Comparison of ENCODE assay signal across 23 mouse cellular contexts in the genomic region with DNA sequence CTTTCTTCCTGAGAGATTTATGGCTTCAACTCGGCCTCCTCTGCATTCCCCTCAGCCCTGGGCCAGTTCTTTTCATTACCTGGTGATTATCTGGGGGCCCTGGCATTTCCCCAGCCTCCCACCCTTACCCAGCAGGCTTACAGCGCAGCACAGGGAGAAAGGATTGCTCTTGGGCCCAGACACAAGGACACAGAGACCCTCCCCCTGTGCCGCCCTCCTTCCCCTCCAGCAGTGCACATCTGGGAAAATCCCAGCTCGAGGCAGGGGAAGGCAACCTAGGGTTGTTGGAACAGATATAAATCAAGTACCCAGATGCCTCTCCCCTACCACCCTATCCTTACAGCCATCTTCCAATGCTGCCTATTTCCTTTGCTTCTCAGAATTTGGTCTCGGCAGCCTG. TPM values are rescaled to one million over a fixed set of nuclear protein-coding genes. Genes with fewer than 3 reads are reported as not detected.
DNase-seq lines count a peak whose midpoint lies in the region; ATAC-seq lines count a peak whose summit lies in the region.
"Had no signal": no experiment of that assay in that cellular context is flagged by ENCODE, and none has a peak within 500 bp of the region (broad histone marks: within the 10 kb centered on the region; RNA-seq: fewer than 3 reads in every experiment).

No protein-coding gene starts in this region.

- H3K27me3 ChIP-seq in forebrain, embryonic 14.5 days (replicated peaks; ENCODE audit: control insufficient read depth, insufficient read depth, low read length), result peaks cover 14% of the 10 kb centered on the region
- peaks cover 88% of the 10 kb centered on the region for H3K27me3 ChIP-seq in forebrain, embryonic 12.5 days
- H3K27me3 ChIP-seq in kidney, embryonic 14.5 days (ENCODE audit: control insufficient read depth, insufficient read depth, low read length), result peaks cover 10% of the 10 kb centered on the region; the same call in 1 of the 2 replicates
- H3K27me3 ChIP-seq in kidney, embryonic 15.5 days, result peaks cover 55% of the 10 kb centered on the region
- H3K27me3 ChIP-seq in limb, embryonic 12.5 days, result no peaks in the 10 kb centered on the region; the same call in 1 of the 2 replicates
- H3K27me3 ChIP-seq in neural tube, embryonic 14.5 days (ENCODE audit: control insufficient read depth, insufficient read depth, low read length), result peaks cover 2% of the 10 kb centered on the region

- no peak overlapping the region for H3K9ac ChIP-seq in forebrain, embryonic 14.5 days (ENCODE audit: low read length)
- H3K9ac ChIP-seq in forebrain, embryonic 12.5 days, result no peak overlapping the region
- no peak overlapping the region for H3K9ac ChIP-seq in kidney, embryonic 14.5 days (ENCODE audit: low read depth, low read length)
- H3K9ac ChIP-seq in kidney, embryonic 15.5 days, result no peak overlapping the region
- H3K9ac ChIP-seq in limb, embryonic 12.5 days (replicated peaks), result no peak overlapping the region
- H3K9ac ChIP-seq in neural tube, embryonic 14.5 days (replicated peaks; ENCODE audit: low read depth, low read length), result no peak overlapping the region; the same call in 1 of the 2 replicates
- H3K9ac ChIP-seq: embryonic facial prominence, embryonic 15.5 days; liver, embryonic 13.5 days; lung, embryonic 14.5 days had no signal

- H3K36me3 ChIP-seq in forebrain, embryonic 14.5 days (ENCODE audit: control insufficient read depth, insufficient read depth, low read length), result no peaks in the 10 kb centered on the region
- no peaks in the 10 kb centered on the region for H3K36me3 ChIP-seq in forebrain, embryonic 12.5 days (replicated peaks)
- no peaks in the 10 kb centered on the region for H3K36me3 ChIP-seq in kidney, embryonic 14.5 days (ENCODE audit: control insufficient read depth, insufficient read depth, low read length)
- no peaks in the 10 kb centered on the region for H3K36me3 ChIP-seq in kidney, embryonic 15.5 days
- H3K36me3 ChIP-seq in limb, embryonic 12.5 days, result no peaks in the 10 kb centered on the region
- H3K36me3 ChIP-seq in neural tube, embryonic 14.5 days (ENCODE audit: control insufficient read depth, insufficient read depth, low read length), result no peaks in the 10 kb centered on the region
- H3K36me3 ChIP-seq: embryonic facial prominence, embryonic 15.5 days; liver, embryonic 13.5 days had no signal

- no peak for DNase-seq in forebrain, embryonic 14.5 days (ENCODE audit: low spot score)
- DNase-seq in thymus, postnatal 36 days, result no peak
- DNase-seq: adrenal gland, postnatal 10 days; cerebellum, postnatal 14 days; gastrocnemius, postnatal 10 days; heart, adult 2 months; heart, postnatal 4 days; kidney, adult 11 months; kidney, postnatal 25 days; left cerebral cortex, postnatal 4 days; liver, embryonic 13.5 days; lung, embryonic 14.5 days; lung, postnatal 36 days; right cerebral cortex, adult 18-20 months had no signal

- no peak overlapping the region for H3K4me3 ChIP-seq in forebrain, embryonic 14.5 days (ENCODE audit: low read depth, low read length)
- no peak overlapping the region for H3K4me3 ChIP-seq in forebrain, embryonic 12.5 days (replicated peaks)
- no peak overlapping the region for H3K4me3 ChIP-seq in kidney, embryonic 14.5 days (ENCODE audit: low read length)
- H3K4me3 ChIP-seq in kidney, embryonic 15.5 days (replicated peaks), result no peak overlapping the region
- H3K4me3 ChIP-seq in limb, embryonic 12.5 days (replicated peaks), result no peak overlapping the region
- H3K4me3 ChIP-seq in neural tube, embryonic 14.5 days (ENCODE audit: low read depth, low read length), result no peak overlapping the region
- H3K4me3 ChIP-seq: embryonic facial prominence, embryonic 15.5 days; heart, adult 2 months; liver, embryonic 13.5 days; myocyte had no signal

- H3K9me3 ChIP-seq in forebrain, embryonic 14.5 days (replicated peaks; ENCODE audit: control insufficient read depth, low read length), result no peaks in the 10 kb centered on the region
- H3K9me3 ChIP-seq in forebrain, embryonic 12.5 days, result no peaks in the 10 kb centered on the region
- no peaks in the 10 kb centered on the region for H3K9me3 ChIP-seq in kidney, embryonic 14.5 days (ENCODE audit: control insufficient read depth, low read length)
- no peaks in the 10 kb centered on the region for H3K9me3 ChIP-seq in kidney, embryonic 15.5 days (replicated peaks)
- no peaks in the 10 kb centered on the region for H3K9me3 ChIP-seq in limb, embryonic 12.5 days
- H3K9me3 ChIP-seq in neural tube, embryonic 14.5 days (ENCODE audit: control insufficient read depth, low read length), result no peaks in the 10 kb centered on the region
- H3K9me3 ChIP-seq: embryonic facial prominence, embryonic 15.5 days; liver, embryonic 13.5 days had no signal

- no peak for ATAC-seq in forebrain, embryonic 14.5 days
- ATAC-seq in forebrain, embryonic 12.5 days (ENCODE audit: low FRiP score), result no peak
- peak; percentile 25; the same call in 1 of the 2 replicates for ATAC-seq in kidney, embryonic 14.5 days (ENCODE audit: low FRiP score, low TSS enrichment)
- ATAC-seq in kidney, embryonic 15.5 days (replicated peaks; ENCODE audit: low FRiP score), result no peak
- peak; percentile 56; the same call in 1 of the 2 replicates for ATAC-seq in limb, embryonic 12.5 days (ENCODE audit: insufficient number of reproducible peaks, insufficient read depth, low FRiP score, low TSS enrichment, low read depth)
- ATAC-seq in neural tube, embryonic 14.5 days (ENCODE audit: low read depth), result peak; percentile 29
- ATAC-seq: activated CD4-positive, CD25-positive, alpha-beta regulatory T cell, adult 4 months; CD4-positive, CD25-positive, alpha-beta regulatory T cell, adult 4 months had no signal

- H3K4me2 ChIP-seq in forebrain, embryonic 14.5 days (ENCODE audit: low read length), result no peak overlapping the region
- no peak overlapping the region for H3K4me2 ChIP-seq in forebrain, embryonic 12.5 days
- no peak overlapping the region for H3K4me2 ChIP-seq in kidney, embryonic 14.5 days (replicated peaks; ENCODE audit: low read depth, low read length)
- H3K4me2 ChIP-seq in kidney, embryonic 15.5 days, result no peak overlapping the region
- H3K4me2 ChIP-seq in limb, embryonic 12.5 days, result no peak overlapping the region
- H3K4me2 ChIP-seq in neural tube, embryonic 14.5 days (ENCODE audit: low read depth, low read length), result no peak overlapping the region
- H3K4me2 ChIP-seq: embryonic facial prominence, embryonic 15.5 days; liver, embryonic 13.5 days; lung, embryonic 14.5 days had no signal

- H3K4me1 ChIP-seq in forebrain, embryonic 14.5 days (ENCODE audit: control insufficient read depth, insufficient read depth, low read length), result peaks cover 4% of the 10 kb centered on the region; the same call in 1 of the 2 replicates
- peaks cover 14% of the 10 kb centered on the region for H3K4me1 ChIP-seq in forebrain, embryonic 12.5 days
- no peaks in the 10 kb centered on the region for H3K4me1 ChIP-seq in kidney, embryonic 14.5 days (ENCODE audit: control insufficient read depth, insufficient read depth, low read length)
- H3K4me1 ChIP-seq in kidney, embryonic 15.5 days, result peaks cover 20% of the 10 kb centered on the region
- peaks cover 53% of the 10 kb centered on the region for H3K4me1 ChIP-seq in limb, embryonic 12.5 days (replicated peaks)
- H3K4me1 ChIP-seq in neural tube, embryonic 14.5 days (ENCODE audit: control insufficient read depth, insufficient read depth, low read length), result 0 out of 2 replicates have a peak, but pooled peaks cover 3% of the 10 kb centered on the region
- H3K4me1 ChIP-seq: embryonic facial prominence, embryonic 15.5 days; liver, embryonic 13.5 days had no signal

- 0 out of 2 replicates have a peak overlapping the region, but pooled peaks have one; percentile 18 for H3K27ac ChIP-seq in forebrain, embryonic 14.5 days (ENCODE audit: low read depth, low read length)
- no peak overlapping the region for H3K27ac ChIP-seq in forebrain, embryonic 12.5 days
- no peak overlapping the region for H3K27ac ChIP-seq in kidney, embryonic 14.5 days (ENCODE audit: low read depth, low read length)
- H3K27ac ChIP-seq in kidney, embryonic 15.5 days, result no peak overlapping the region
- 0 out of 2 replicates have a peak overlapping the region, but pooled peaks have one; percentile 30 for H3K27ac ChIP-seq in limb, embryonic 12.5 days
- H3K27ac ChIP-seq in neural tube, embryonic 14.5 days (ENCODE audit: low read depth, low read length), result peak overlapping the region; percentile 85
- H3K27ac ChIP-seq: embryonic facial prominence, embryonic 15.5 days; heart, adult 2 months; liver, embryonic 13.5 days had no signal

- WGBS in forebrain, embryonic 14.5 days, result 41% methylated on average over 5 of the region's 5 CpGs
- WGBS in forebrain, embryonic 12.5 days, result 33% methylated on average over 5 of the region's 5 CpGs
- WGBS in kidney, embryonic 14.5 days, result 15% methylated on average over 5 of the region's 5 CpGs
- WGBS in kidney, embryonic 15.5 days, result 27% methylated on average over 5 of the region's 5 CpGs
- WGBS in limb, embryonic 12.5 days, result 22% methylated on average over 5 of the region's 5 CpGs
- WGBS in neural tube, embryonic 14.5 days, result 21% methylated on average over 4 of the region's 5 CpGs

RNA-seq across cellular contexts. Expression of a gene that starts 33.1 kb away (rescaled TPM):
- 48.2 and 61.2 TPM in 2 replicates for polyA plus RNA-seq in forebrain, embryonic 14.5 days (2014; fragmentation: Nextera tagmentation; extraction: Ambion mirVana)
- polyA plus RNA-seq in forebrain, embryonic 12.5 days (2016; fragmentation: Nextera tagmentation; extraction: Ambion mirVana), result 38.8 and 42.7 TPM in 2 replicates
- 26.1 and 41.3 TPM in 2 replicates for polyA plus RNA-seq in kidney, embryonic 14.5 days (2014; fragmentation: Nextera tagmentation; extraction: Ambion mirVana)
- polyA plus RNA-seq in kidney, embryonic 15.5 days (2015; fragmentation: Nextera tagmentation; extraction: Ambion mirVana), result 47.0 and 51.4 TPM in 2 replicates
- 43.0 and 49.4 TPM in 2 replicates for polyA plus RNA-seq in limb, embryonic 12.5 days (2016; fragmentation: Nextera tagmentation; extraction: Ambion mirVana)
- polyA plus RNA-seq in neural tube, embryonic 14.5 days (2014; fragmentation: Nextera tagmentation; extraction: Ambion mirVana), result 23.5 and 29.3 TPM in 2 replicates

Comparison
In these comparisons a context has a peak if more than half of its experiments do, and no peak if none do; other contexts are left out.
1. ATAC-seq: peak in kidney, embryonic 14.5 days (single experiment), limb, embryonic 12.5 days (single experiment) and neural tube, embryonic 14.5 days (single experiment); none in forebrain, embryonic 14.5 days (single experiment), forebrain, embryonic 12.5 days (single experiment) and kidney, embryonic 15.5 days (single experiment).
2. H3K27ac ChIP-seq: peak in forebrain, embryonic 14.5 days (single experiment), limb, embryonic 12.5 days (single experiment) and neural tube, embryonic 14.5 days (single experiment); none in forebrain, embryonic 12.5 days (single experiment), kidney, embryonic 14.5 days (single experiment) and kidney, embryonic 15.5 days (single experiment).